Mouse (Mus musculus) adrenal gland, adult 8-10 months (tissue): ENCODE measurements around the gene Plp1. TPM values are rescaled to one million over a fixed set of nuclear protein-coding genes. Genes with fewer than 3 reads are reported as not detected.

Experiments
- DNase-seq: peaks from one replicate; pipeline ENCODE4 v3.0.0; 2022
- total RNA-seq, 4 experiments: library from RNA; stranded (reverse); gene quantifications; 2 replicates each; pipeline ENCODE4 v1.2.4; 2022

The Plp1 gene
- total RNA-seq: 1 to 10 TPM; 5.4 to 8.0 (median 6.9) TPM

DNA sequence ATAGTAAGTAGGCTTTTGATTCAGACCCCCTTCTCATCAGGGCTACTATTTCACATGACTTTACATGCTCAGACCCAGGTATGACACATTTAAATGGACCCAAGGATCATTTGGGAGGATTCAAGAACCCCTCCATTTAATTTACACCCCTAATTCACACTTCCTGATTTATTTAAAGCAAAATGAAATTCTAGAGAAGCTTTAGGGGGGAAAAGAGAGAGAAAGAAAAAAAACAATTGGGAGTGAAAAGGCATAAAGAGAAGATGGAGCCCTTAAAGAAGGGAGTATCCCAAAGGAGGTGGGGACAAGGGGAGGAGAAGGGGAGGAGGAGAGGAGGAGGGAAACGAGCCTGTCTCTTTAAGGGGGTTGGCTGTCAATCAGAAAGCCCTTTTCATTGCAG is at the start of gene Plp1:
TSS of gene Plp1 (plus strand) at position 301 of the 400 bp plus-strand sequence.
- DNase-seq: no peak

DNA sequence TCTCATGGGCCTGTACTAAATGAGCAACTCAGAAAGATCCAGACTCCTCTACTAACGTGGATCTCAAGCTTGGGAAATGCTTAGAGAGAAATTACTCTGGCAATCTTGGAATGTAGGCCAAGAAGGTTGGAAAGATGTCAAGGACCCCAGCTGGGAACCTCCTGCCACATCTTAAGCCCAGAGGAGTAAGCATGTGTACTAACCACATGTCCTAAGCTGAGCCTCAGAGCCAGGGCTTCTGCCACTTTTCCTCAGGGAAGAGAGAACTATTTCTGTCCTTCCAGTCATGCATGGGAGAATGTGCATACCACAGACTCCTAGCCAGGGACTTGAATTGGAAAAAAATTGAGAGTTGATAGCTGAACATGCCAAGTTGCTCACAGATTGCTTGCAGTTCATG is 49.4 kb upstream of the Plp1 start:
- no peak for DNase-seq

DNA sequence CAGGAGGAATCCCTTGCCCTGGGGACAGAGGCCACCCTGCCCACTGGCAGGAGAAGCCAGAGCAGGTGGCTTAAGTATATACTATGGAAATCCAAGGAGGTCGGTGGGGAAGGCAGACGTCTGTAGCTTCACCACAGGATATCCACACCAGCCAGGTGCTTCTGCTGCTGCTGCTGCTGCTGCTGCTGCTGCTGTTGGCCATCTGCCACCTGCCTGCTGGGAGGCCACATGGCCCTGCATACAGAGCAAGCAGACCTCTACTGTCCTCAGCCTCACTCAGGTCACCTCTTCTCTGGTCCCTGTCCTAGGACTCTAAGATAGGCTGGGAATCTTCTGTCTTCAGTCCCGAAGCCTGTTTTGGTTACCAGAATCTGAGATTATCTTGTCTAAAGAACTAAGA is 44.4 kb upstream of the Plp1 start:
- DNase-seq: no peak

DNA sequence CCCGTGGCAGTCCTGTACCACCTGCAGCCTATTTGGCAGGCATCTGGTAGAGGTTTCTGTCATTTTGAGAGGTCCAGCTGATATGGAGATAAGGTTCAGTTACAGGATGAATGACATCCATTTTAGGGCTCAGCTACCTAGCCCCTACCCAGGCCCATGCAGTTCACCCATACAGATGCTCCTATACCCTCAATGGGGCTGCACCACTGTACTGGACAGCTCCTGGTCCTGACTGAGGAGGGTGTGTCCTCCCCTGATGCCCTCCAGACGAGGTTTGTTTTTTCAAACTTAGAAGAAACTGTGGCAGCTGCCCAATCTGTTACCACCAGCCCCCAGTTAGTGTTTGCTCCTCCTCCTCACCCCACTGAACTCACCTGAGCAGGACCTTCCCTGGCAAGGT is 43.2 kb upstream of the Plp1 start:
- no peak for DNase-seq

DNA sequence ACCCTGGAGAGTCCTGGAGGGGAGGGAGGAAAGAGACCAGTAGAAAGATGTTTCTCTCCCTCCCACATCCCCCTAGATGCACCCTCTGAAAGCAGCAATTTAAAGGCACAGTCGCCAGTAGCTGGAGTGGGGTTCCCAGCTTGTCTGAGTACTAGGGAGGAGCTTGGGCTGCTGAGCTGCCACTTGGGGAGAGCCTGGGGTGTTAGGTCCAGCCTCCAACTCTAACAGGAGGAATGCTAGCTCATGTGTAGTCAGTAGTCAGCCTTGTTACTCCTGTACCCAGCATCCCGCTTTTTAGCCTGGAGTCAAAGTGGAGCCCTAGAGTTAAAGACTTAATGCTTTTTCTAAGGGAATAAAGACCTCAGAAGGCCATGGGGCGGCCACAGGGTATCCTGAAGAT is 42.4 kb upstream of the Plp1 start, which contains the start of gene Glra4:
TSS of gene Glra4 (minus strand) at position 101 of the 400 bp plus-strand sequence.
- DNase-seq: no peak

DNA sequence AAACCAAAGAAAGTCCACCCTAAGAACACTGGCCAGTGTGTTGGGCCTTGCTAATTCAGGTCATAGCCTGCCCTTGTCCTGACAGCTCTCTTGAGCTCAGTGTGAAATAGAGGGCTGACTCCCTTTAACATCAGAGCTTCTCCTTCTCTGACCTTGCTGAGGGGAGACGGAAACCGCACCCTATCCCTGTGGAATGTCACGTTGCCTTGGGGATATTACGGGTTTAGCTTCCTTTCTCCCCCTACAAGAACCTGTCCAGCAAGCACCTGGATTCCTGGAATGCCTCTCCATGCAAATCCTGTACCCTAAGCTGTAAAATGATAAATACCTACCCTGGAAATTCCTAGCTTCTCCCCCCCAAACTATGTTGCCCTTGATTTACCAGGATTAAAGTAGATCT is 33.0 kb upstream of the Plp1 start:
- DNase-seq: no peak

DNA sequence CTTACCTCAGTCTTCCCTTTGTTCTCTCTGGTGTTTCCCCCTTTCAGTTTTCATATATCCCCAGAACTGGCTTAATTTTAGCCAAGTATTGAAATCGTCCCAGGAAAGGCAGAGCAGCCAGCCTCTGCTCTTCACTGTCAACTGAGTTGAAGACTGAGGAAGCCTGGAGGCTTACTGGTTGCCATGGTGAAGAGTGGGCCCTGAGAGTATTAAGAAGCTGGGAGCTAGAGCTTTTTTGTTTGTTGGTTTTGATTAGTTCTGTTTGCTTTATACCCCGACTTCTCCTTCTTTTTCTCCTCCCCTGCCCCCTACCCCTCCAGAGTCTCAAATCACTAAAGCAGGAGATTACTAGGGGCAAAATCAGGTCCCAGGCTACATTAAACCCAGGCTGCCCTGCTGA is 25.2 kb upstream of the Plp1 start:
- no peak for DNase-seq

DNA sequence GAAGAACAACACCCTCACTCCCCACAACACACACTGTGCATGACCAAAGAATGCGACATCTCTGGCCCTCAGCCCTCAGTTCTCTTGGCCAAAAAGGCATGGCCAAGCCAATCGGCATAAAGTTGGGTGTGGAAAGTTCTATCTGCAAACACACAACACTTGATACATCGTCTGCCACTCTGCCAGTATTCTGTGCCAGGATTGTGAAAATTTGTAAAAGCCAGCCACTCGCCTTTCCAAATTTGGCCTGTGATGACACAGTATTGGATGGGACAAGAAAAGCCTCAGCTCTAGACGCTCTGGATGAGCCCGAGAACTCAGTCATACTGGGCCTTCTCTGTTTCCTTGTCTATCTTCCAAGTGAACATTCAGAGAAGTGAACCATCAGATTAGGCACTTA is 2.7 kb upstream of the Plp1 start:
- DNase-seq: no peak

DNA sequence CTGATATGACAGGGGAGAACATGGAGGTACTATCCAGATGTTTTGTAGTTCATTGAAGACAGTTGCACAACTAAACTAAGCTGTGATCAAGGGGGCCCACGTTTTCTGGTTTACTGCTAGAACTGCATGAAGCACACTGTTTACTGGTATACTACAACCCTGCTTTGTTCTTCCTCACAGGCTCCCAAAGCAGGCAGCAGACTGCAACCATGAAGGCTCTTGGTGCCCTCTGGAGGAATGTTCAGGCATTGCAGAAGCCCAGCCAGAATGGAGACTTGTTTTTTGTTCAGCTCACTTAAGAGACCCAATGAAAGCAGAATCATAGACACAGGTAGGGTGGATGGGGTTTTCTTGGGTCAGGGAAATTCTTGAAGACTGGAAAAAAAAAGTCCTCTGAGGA is 2.2 kb upstream of the Plp1 start:
- peak; percentile 35 for DNase-seq

DNA sequence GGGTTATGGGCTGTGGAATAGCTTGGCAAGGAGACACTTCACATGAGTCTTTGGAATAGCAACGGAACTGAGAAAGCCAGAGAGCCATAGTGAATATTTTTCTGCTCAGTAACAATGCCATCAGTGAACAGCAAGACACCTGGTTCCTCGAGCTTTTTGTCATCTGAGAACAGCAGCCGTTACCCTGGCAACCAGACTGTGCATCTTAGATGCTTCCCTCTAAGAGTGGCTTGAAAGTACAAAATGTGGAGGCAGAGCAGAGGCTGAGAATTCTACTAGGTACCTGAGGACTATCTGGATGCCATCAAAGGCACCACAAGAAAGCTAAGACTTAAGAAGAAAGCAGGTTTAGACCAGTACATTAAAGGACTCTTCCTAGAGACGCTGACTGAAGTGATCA is 2.5 kb downstream of the Plp1 start:
- DNase-seq: no peak

DNA sequence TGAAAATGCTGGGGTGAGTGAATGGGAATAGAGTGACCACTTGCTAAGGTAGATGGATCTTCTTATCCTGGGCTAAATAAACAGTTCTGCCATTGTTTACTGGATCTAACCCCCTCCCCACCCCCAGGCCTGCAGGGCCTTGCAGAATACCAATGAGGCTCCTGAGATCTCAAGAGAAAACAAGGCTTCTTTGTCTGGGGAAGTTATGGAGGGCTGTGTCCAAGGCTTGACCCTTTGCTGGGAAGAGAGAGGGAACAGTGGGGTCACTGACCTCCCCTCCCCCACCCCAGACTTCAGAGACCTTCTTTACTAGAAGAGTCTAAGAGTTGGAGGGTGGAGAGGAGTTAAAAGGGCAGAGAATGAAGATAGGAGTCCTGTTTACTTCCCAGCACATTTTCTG is 6.1 kb downstream of the Plp1 start:
- no peak for DNase-seq

DNA sequence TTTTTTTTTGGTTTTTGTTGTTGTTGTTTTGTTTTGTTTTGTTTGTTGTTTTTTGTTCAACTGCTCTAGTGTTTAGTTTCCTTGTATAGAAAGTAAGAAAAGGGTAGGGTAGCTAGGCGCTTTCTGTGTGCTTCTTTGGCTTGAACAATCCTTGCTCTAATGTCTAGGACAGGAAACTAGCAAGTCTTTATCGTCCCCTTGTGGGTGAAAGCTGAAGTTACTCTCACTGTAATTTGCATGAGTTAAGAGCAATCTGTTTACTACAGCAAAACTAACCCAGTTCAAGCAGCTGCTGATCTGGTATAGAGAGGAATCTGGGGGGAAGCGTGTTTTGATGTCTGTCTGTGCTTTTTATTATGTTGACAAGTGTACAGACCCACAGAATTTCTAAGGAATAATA is 27.8 kb downstream of the Plp1 start:
- no peak for DNase-seq

DNA sequence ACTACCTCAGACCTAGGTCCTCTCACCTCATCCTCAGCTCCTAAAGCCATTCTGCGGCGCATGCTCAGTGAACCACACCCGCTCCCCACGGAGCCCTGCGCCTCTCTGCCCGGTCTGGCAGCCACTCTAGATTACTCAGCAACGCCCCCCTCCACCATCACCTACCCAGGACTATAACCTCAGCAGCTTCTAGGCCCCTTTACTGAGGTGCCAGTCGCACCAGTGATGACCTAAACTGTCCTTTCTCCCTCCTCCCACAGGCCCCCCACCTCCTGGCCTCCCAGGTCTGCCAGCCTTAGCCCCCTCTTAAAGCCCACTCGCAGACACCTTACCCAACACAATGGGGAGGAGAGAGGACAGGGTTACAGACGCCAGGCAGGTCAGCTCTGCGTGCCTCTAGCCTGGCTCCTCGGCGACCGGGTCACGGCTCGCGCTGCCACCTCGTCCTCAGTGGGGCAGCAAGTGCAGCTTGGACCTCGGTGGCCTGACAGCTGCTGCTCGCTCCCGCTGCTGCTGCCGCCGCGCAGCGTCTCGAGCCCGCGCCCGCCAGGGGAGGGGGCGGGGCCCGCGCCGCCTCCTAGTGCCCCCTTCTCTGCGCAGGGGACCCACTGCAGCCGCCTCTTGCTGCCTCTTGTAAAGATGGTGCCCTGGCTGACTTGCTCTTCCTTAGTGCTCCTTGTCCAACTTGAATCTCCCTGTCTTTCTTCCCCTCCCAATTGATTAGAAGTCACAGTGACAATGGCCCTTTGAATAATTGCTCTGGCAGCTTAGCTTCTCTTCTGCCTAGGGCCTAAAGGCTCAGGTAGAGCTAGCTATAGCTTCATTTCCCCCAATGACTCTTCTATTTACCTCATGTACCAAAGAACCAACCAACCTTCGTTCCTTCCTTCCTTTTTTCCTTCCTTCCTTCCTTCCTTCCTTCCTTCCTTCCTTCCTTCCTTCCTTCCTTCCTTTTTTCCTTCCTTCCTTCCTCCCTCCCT is 45.9 kb downstream of the Plp1 start, which contains the start of gene Rab9b:
TSS of gene Rab9b (minus strand) at position 695 of the 980 bp plus-strand sequence.
- DNase-seq: peak; percentile 1

Other genes with a start within 250 kb of the Plp1 start
- 10 to 100 TPM; 26.8 to 52.9 (median 37.0) TPM for gene Tceal3, start 231.8 kb upstream of the Plp1 start, total RNA-seq
- 10 to 100 TPM in 2 of 4 experiments, 1 to 10 TPM in 2; 9.2 to 13.4 (median 11.3) TPM for gene Tceal1, start 114.7 kb upstream of the Plp1 start, total RNA-seq
- gene Morf4l2, start 79.0 kb upstream of the Plp1 start, total RNA-seq: 100 to 1,000 TPM; 290 to 312 (median 296) TPM
- under 1 TPM in 1 of 4 experiments, not detected in 3; 0.18 TPM for gene Glra4, start 42.5 kb upstream of the Plp1 start, total RNA-seq
- 1 to 10 TPM in 1 of 4 experiments, under 1 TPM in 3; 0.49 to 1.1 (median 0.69) TPM for gene Rab9b, start 46.1 kb downstream of the Plp1 start, total RNA-seq
- not detected for gene H2bfm, start 104.7 kb downstream of the Plp1 start, total RNA-seq
- gene Tmsb15b2, start 152.8 kb downstream of the Plp1 start, total RNA-seq: 10 to 100 TPM; 14.3 to 23.8 (median 18.6) TPM
- gene Tmsb15l, start 154.2 kb downstream of the Plp1 start, total RNA-seq: 1 to 10 TPM; 1.2 to 2.6 (median 2.2) TPM
- 1 to 10 TPM; 1.0 to 9.8 (median 5.8) TPM for gene Tmsb15b1, start 154.2 kb downstream of the Plp1 start, total RNA-seq
- gene Zcchc18, start 170.5 kb downstream of the Plp1 start, total RNA-seq: 10 to 100 TPM; 16.7 to 29.0 (median 22.0) TPM
- 10 to 100 TPM in 1 of 4 experiments, 1 to 10 TPM in 3; 6.6 to 12.0 (median 9.0) TPM for gene Slc25a53, start 215.6 kb downstream of the Plp1 start, total RNA-seq
- gene Fam199x, start 226.9 kb downstream of the Plp1 start, total RNA-seq: 1 to 10 TPM; 6.4 to 8.3 (median 7.2) TPM